Mouse (Mus musculus): ENCODE results near the gene Parva. TPM values are rescaled to one million over a fixed set of nuclear protein-coding genes. Genes with fewer than 3 reads are reported as not detected.

Parva gene
- polyA plus RNA-seq, 1 experiment from 2014 or later, result 47.2 TPM

GRCm38 (mm10) chr7:112581621-112582020 is 154.3 kb downstream of the Parva start:
- H3K27me3 ChIP-seq (ENCODE audit: control insufficient read depth, insufficient read depth, low read length), result no peaks in the 10 kb centered on the region
- no peak overlapping the region for H3K27ac ChIP-seq (ENCODE audit: low read depth, low read length)
- DNase-seq (ENCODE audit: low spot score), result no peak
- no peaks in the 10 kb centered on the region for H3K9me3 ChIP-seq (ENCODE audit: control insufficient read depth, low read length)
- H3K4me1 ChIP-seq (replicated peaks; ENCODE audit: control insufficient read depth, insufficient read depth, low read length), result no peaks in the 10 kb centered on the region
- H3K9ac ChIP-seq (ENCODE audit: low read depth, low read length), result no peak overlapping the region
- ATAC-seq (ENCODE audit: low FRiP score), result no peak
- H3K36me3 ChIP-seq (ENCODE audit: control insufficient read depth, insufficient read depth, low read length), result no peaks in the 10 kb centered on the region; the same call in 1 of the 2 replicates
- no peak overlapping the region for H3K4me2 ChIP-seq (replicated peaks; ENCODE audit: low read depth, low read length)
- H3K4me3 ChIP-seq (ENCODE audit: low read depth, low read length), result no peak overlapping the region
- WGBS, result 85% methylated on average over 6 of the region's 6 CpGs

GRCm38 (mm10) chr7:112582882-112583405 is 155.6 kb downstream of the Parva start:
- WGBS, result 91% methylated on average over 6 of the region's 6 CpGs
- Histone ChIP-seq H3K4me3 (ENCODE audit: low read depth, low read length) (no peak overlapping the region), H3K36me3 (ENCODE audit: control insufficient read depth, insufficient read depth, low read length) (no peaks in the 10 kb centered on the region; the same call in 1 of the 2 replicates), H3K4me1 (replicated peaks; ENCODE audit: control insufficient read depth, insufficient read depth, low read length) (no peaks in the 10 kb centered on the region), H3K9me3 (ENCODE audit: control insufficient read depth, low read length) (no peaks in the 10 kb centered on the region), H3K4me2 (replicated peaks; ENCODE audit: low read depth, low read length) (no peak overlapping the region), H3K9ac (ENCODE audit: low read depth, low read length) (no peak overlapping the region), H3K27me3 (ENCODE audit: control insufficient read depth, insufficient read depth, low read length) (no peaks in the 10 kb centered on the region), H3K27ac (ENCODE audit: low read depth, low read length) (no peak overlapping the region)
- DNase-seq (ENCODE audit: low spot score) (no peak), ATAC-seq (ENCODE audit: low FRiP score) (no peak)

GRCm38 (mm10) chr7:112587449-112587848 is 160.1 kb downstream of the Parva start:
- Histone ChIP-seq H3K27me3 (ENCODE audit: control insufficient read depth, insufficient read depth, low read length) (no peaks in the 10 kb centered on the region), H3K36me3 (ENCODE audit: control insufficient read depth, insufficient read depth, low read length) (no peaks in the 10 kb centered on the region; the same call in 1 of the 2 replicates), H3K9ac (ENCODE audit: low read depth, low read length) (no peak overlapping the region), H3K9me3 (ENCODE audit: control insufficient read depth, low read length) (no peaks in the 10 kb centered on the region), H3K4me3 (ENCODE audit: low read depth, low read length) (no peak overlapping the region), H3K4me2 (replicated peaks; ENCODE audit: low read depth, low read length) (no peak overlapping the region), H3K27ac (ENCODE audit: low read depth, low read length) (no peak overlapping the region), H3K4me1 (replicated peaks; ENCODE audit: control insufficient read depth, insufficient read depth, low read length) (no peaks in the 10 kb centered on the region)
- DNase-seq (ENCODE audit: low spot score) (no peak), ATAC-seq (ENCODE audit: low FRiP score) (no peak)
- 72% methylated on average over 1 of the region's 1 CpGs for whole genome bisulfite sequencing

GRCm38 (mm10) chr7:112589530-112589929 is 162.2 kb downstream of the Parva start:
- no peak overlapping the region for H3K27ac ChIP-seq (ENCODE audit: low read depth, low read length)
- no peaks in the 10 kb centered on the region for H3K27me3 ChIP-seq (ENCODE audit: control insufficient read depth, insufficient read depth, low read length)
- H3K4me2 ChIP-seq (replicated peaks; ENCODE audit: low read depth, low read length), result no peak overlapping the region
- H3K9ac ChIP-seq (ENCODE audit: low read depth, low read length), result no peak overlapping the region
- no peaks in the 10 kb centered on the region; the same call in 1 of the 2 replicates for H3K36me3 ChIP-seq (ENCODE audit: control insufficient read depth, insufficient read depth, low read length)
- H3K9me3 ChIP-seq (ENCODE audit: control insufficient read depth, low read length), result no peaks in the 10 kb centered on the region
- H3K4me3 ChIP-seq (ENCODE audit: low read depth, low read length), result no peak overlapping the region
- ATAC-seq (ENCODE audit: low FRiP score) (no peak), DNase-seq (ENCODE audit: low spot score) (no peak)
- H3K4me1 ChIP-seq (replicated peaks; ENCODE audit: control insufficient read depth, insufficient read depth, low read length), result no peaks in the 10 kb centered on the region
- WGBS, result 76% methylated on average over 6 of the region's 6 CpGs

- no peak overlapping the region for H3K27ac ChIP-seq (ENCODE audit: low read depth, low read length)
These were observed 166.3 kb downstream of the Parva start for GRCm38 (mm10) chr7:112593586-112593985.

GRCm38 (mm10) chr7:112595226-112595850 is 168.0 kb downstream of the Parva start:
- 68% methylated on average over 6 of the region's 6 CpGs for WGBS
- Histone ChIP-seq H3K9me3 (ENCODE audit: control insufficient read depth, low read length) (no peaks in the 10 kb centered on the region), H3K4me1 (replicated peaks; ENCODE audit: control insufficient read depth, insufficient read depth, low read length) (no peaks in the 10 kb centered on the region), H3K36me3 (ENCODE audit: control insufficient read depth, insufficient read depth, low read length) (no peaks in the 10 kb centered on the region), H3K4me2 (replicated peaks; ENCODE audit: low read depth, low read length) (no peak overlapping the region), H3K27me3 (ENCODE audit: control insufficient read depth, insufficient read depth, low read length) (no peaks in the 10 kb centered on the region), H3K4me3 (ENCODE audit: low read depth, low read length) (no peak overlapping the region), H3K27ac (ENCODE audit: low read depth, low read length) (no peak overlapping the region), H3K9ac (ENCODE audit: low read depth, low read length) (no peak overlapping the region)
- DNase-seq (ENCODE audit: low spot score) (no peak), ATAC-seq (ENCODE audit: low FRiP score) (no peak)

More at GRCm38 (mm10) chr7:112593586-112593985, 166.3 kb downstream of the Parva start:
- ATAC-seq (ENCODE audit: low FRiP score), result no peak
- DNase-seq (ENCODE audit: low spot score), result no peak
- H3K27me3 ChIP-seq (ENCODE audit: control insufficient read depth, insufficient read depth, low read length), result no peaks in the 10 kb centered on the region
- H3K4me1 ChIP-seq (replicated peaks; ENCODE audit: control insufficient read depth, insufficient read depth, low read length), result no peaks in the 10 kb centered on the region
- H3K9me3 ChIP-seq (ENCODE audit: control insufficient read depth, low read length), result no peaks in the 10 kb centered on the region
- no peak overlapping the region for H3K4me2 ChIP-seq (replicated peaks; ENCODE audit: low read depth, low read length)
- WGBS, result 77% methylated on average over 5 of the region's 5 CpGs
- no peak overlapping the region for H3K4me3 ChIP-seq (ENCODE audit: low read depth, low read length)
- H3K9ac ChIP-seq (ENCODE audit: low read depth, low read length), result no peak overlapping the region
- no peaks in the 10 kb centered on the region for H3K36me3 ChIP-seq (ENCODE audit: control insufficient read depth, insufficient read depth, low read length)

- no peak overlapping the region for H3K9ac ChIP-seq (ENCODE audit: low read depth, low read length)
- 39% methylated on average over 2 of the region's 2 CpGs for WGBS
- DNase-seq (ENCODE audit: low spot score) (no peak), ATAC-seq (ENCODE audit: low FRiP score) (no peak)
- H3K27me3 ChIP-seq (ENCODE audit: control insufficient read depth, insufficient read depth, low read length), result no peaks in the 10 kb centered on the region
- no peak overlapping the region for H3K27ac ChIP-seq (ENCODE audit: low read depth, low read length)
- H3K4me3 ChIP-seq (ENCODE audit: low read depth, low read length), result no peak overlapping the region
- no peaks in the 10 kb centered on the region for H3K36me3 ChIP-seq (ENCODE audit: control insufficient read depth, insufficient read depth, low read length)
- H3K4me2 ChIP-seq (replicated peaks; ENCODE audit: low read depth, low read length), result no peak overlapping the region
- H3K9me3 ChIP-seq (ENCODE audit: control insufficient read depth, low read length), result no peaks in the 10 kb centered on the region
- no peaks in the 10 kb centered on the region for H3K4me1 ChIP-seq (replicated peaks; ENCODE audit: control insufficient read depth, insufficient read depth, low read length)
These were observed 172.3 kb downstream of the Parva start for GRCm38 (mm10) chr7:112599650-112600049.

- ATAC-seq (ENCODE audit: low FRiP score), result no peak
- Histone ChIP-seq H3K9me3 (ENCODE audit: control insufficient read depth, low read length) (no peaks in the 10 kb centered on the region), H3K27ac (ENCODE audit: low read depth, low read length) (no peak overlapping the region), H3K4me3 (ENCODE audit: low read depth, low read length) (no peak overlapping the region), H3K27me3 (ENCODE audit: control insufficient read depth, insufficient read depth, low read length) (no peaks in the 10 kb centered on the region), H3K36me3 (ENCODE audit: control insufficient read depth, insufficient read depth, low read length) (no peaks in the 10 kb centered on the region), H3K4me2 (replicated peaks; ENCODE audit: low read depth, low read length) (no peak overlapping the region), H3K4me1 (replicated peaks; ENCODE audit: control insufficient read depth, insufficient read depth, low read length) (no peaks in the 10 kb centered on the region), H3K9ac (ENCODE audit: low read depth, low read length) (no peak overlapping the region)
- WGBS, result 73% methylated on average over 3 of the region's 3 CpGs
- no peak for DNase-seq (ENCODE audit: low spot score)
These were observed 172.9 kb downstream of the Parva start for GRCm38 (mm10) chr7:112600163-112600562.

GRCm38 (mm10) chr7:112602966-112603365 is 175.7 kb downstream of the Parva start:
- no peak for ATAC-seq (ENCODE audit: low FRiP score)
- Histone ChIP-seq H3K4me3 (ENCODE audit: low read depth, low read length) (no peak overlapping the region), H3K27me3 (ENCODE audit: control insufficient read depth, insufficient read depth, low read length) (no peaks in the 10 kb centered on the region), H3K27ac (ENCODE audit: low read depth, low read length) (no peak overlapping the region), H3K4me2 (replicated peaks; ENCODE audit: low read depth, low read length) (no peak overlapping the region), H3K4me1 (replicated peaks; ENCODE audit: control insufficient read depth, insufficient read depth, low read length) (no peaks in the 10 kb centered on the region), H3K9me3 (ENCODE audit: control insufficient read depth, low read length) (no peaks in the 10 kb centered on the region), H3K9ac (ENCODE audit: low read depth, low read length) (no peak overlapping the region), H3K36me3 (ENCODE audit: control insufficient read depth, insufficient read depth, low read length) (no peaks in the 10 kb centered on the region)
- DNase-seq (ENCODE audit: low spot score), result no peak
- 91% methylated on average over 5 of the region's 5 CpGs for WGBS
